Mouse (Mus musculus): ENCODE results near the gene Phf14. TPM values are rescaled to one million over a fixed set of nuclear protein-coding genes. Genes with fewer than 3 reads are reported as not detected.

Gene Phf14
- 56.1 and 62.3 TPM in 2 replicates for polyA plus RNA-seq (2015; fragmentation: Nextera tagmentation; extraction: Ambion mirVana)

GRCm38 (mm10) chr6:11907269-11908032 is at the start of gene Phf14, which contains the start of gene Ndufa4:
Phf14 (plus strand) TSS chr6:11907809.
Ndufa4 (minus strand) TSS chr6:11907497.

Other genes starting within 250 kb of the Phf14 start
- gene Ndufa4, start 312 bp upstream of the Phf14 start, polyA plus RNA-seq (2015; fragmentation: Nextera tagmentation; extraction: Ambion mirVana), result 666 and 721 TPM in 2 replicates